Mouse (Mus musculus) CH12.LX (cell line): Measurements from ENCODE around the gene Dnaaf5. TPM values are rescaled to one million over a fixed set of nuclear protein-coding genes. Genes with fewer than 3 reads are reported as not detected.
A peak's percentile ranks its signal among the peaks of the same experiment; 100 is the strongest.

ENCODE experiments used
- DNase-seq: peaks from one replicate; pipeline ENCODE4 v3.0.0-alpha.2; 2013; ENCODE audit errors: extremely low read depth
- H3K27ac ChIP-seq: 2 replicates; pipeline ENCODE4 v1.5.1; 2012; ENCODE audit warnings: low read depth, mild to moderate bottlenecking, control low read depth, moderate library complexity; ENCODE audit not compliant: insufficient read depth
- H3K27me3 ChIP-seq: replicated peaks from 2 replicates; pipeline ENCODE3; 2012; ENCODE audit warnings: inconsistent platforms
- H3K36me3 ChIP-seq, 2 experiments: replicated peaks in 1 of 2; 2 replicates each; pipeline versions ENCODE3 to v1.6.1; 2012; ENCODE audit warnings: inconsistent platforms in 1 of 2, low read length in 1 of 2, mild to moderate bottlenecking in 1 of 2, mixed read lengths in 1 of 2, moderate library complexity in 1 of 2; ENCODE audit not compliant: control insufficient read depth in 1 of 2, insufficient read depth in 1 of 2
- H3K4me1 ChIP-seq, 2 experiments: 2 replicates each; pipeline ENCODE4 v1.6.1; 2012; ENCODE audit warnings: inconsistent platforms in 1 of 2, moderate library complexity in 1 of 2; ENCODE audit not compliant: insufficient read depth in 2 of 2, control insufficient read depth in 1 of 2
- H3K4me2 ChIP-seq: 2 replicates; pipeline ENCODE4 v1.6.1; 2012; ENCODE audit warnings: low read depth, mild to moderate bottlenecking, control low read depth; ENCODE audit not compliant: poor library complexity, insufficient read depth, severe bottlenecking
- H3K4me3 ChIP-seq, 3 experiments: fragments of 150-350 bp in 1 of 3; sonication (generic) in 1 of 3; replicated peaks in 1 of 3; 2 replicates each; pipeline versions ENCODE3 to v1.5.1; 2011 to 2012; ENCODE audit warnings: low read depth in 2 of 3, low read length in 2 of 3, mild to moderate bottlenecking in 2 of 3, moderate library complexity in 2 of 3, control low read depth in 1 of 3, improper control_type of control experiment in 1 of 3, inconsistent platforms in 1 of 3, mixed read lengths in 1 of 3; ENCODE audit not compliant: poor library complexity in 1 of 3
- H3K79me2 ChIP-seq: replicated peaks from 2 replicates; pipeline ENCODE4 v1.6.1; 2012; ENCODE audit warnings: mild to moderate bottlenecking, moderate library complexity; ENCODE audit not compliant: control insufficient read depth, poor library complexity, insufficient read depth, severe bottlenecking; ENCODE audit errors: extremely low read depth
- H3K9ac ChIP-seq: 2 replicates; pipeline ENCODE4 v1.6.1; 2012; ENCODE audit warnings: low read depth, mild to moderate bottlenecking, control low read depth, moderate library complexity; ENCODE audit not compliant: insufficient read depth
- H3K9me3 ChIP-seq: replicated peaks from 2 replicates; pipeline ENCODE3; 2012; ENCODE audit warnings: low read length, inconsistent platforms, mixed read lengths
- CHD1 ChIP-seq: IDR thresholded peaks from 2 replicates; pipeline ENCODE4 v1.6.1; 2012; ENCODE audit warnings: low read depth, low read length, improper control_type of control experiment, inconsistent platforms
- CHD2 ChIP-seq: IDR thresholded peaks from 2 replicates; pipeline ENCODE4 v1.6.1; 2011; ENCODE audit warnings: low read length, improper control_type of control experiment
- E2F4 ChIP-seq: IDR thresholded peaks from 2 replicates; pipeline ENCODE4 v1.6.1; 2011; ENCODE audit warnings: low read depth, low read length, improper control_type of control experiment; ENCODE audit not compliant: insufficient replicate concordance
- ELF1 ChIP-seq: IDR thresholded peaks from 2 replicates; pipeline ENCODE4 v1.6.1; 2014; ENCODE audit warnings: low read depth, mild to moderate bottlenecking, inconsistent platforms, low read length, improper control_type of control experiment
- EP300 ChIP-seq: IDR thresholded peaks from 2 replicates; pipeline ENCODE4 v1.6.1; 2011; ENCODE audit warnings: low read length, improper control_type of control experiment
- HCFC1 ChIP-seq: IDR thresholded peaks from 2 replicates; pipeline ENCODE4 v1.6.1; 2012; ENCODE audit warnings: low read depth, mild to moderate bottlenecking, inconsistent platforms, low read length, improper control_type of control experiment
- IRF4 ChIP-seq: IDR thresholded peaks from 2 replicates; pipeline ENCODE4 v1.6.1; 2014; ENCODE audit warnings: low read depth, mild to moderate bottlenecking, inconsistent platforms, low read length, improper control_type of control experiment
- MAX ChIP-seq: IDR thresholded peaks from 2 replicates; pipeline ENCODE4 v1.6.1; 2011; ENCODE audit warnings: low read length, improper control_type of control experiment
- MAZ ChIP-seq: IDR thresholded peaks from 2 replicates; pipeline ENCODE4 v1.6.1; 2012; ENCODE audit warnings: low read depth, mild to moderate bottlenecking, inconsistent platforms, low read length, improper control_type of control experiment, moderate library complexity
- MEF2A ChIP-seq: IDR thresholded peaks from 2 replicates; pipeline ENCODE4 v1.6.1; 2014; ENCODE audit warnings: low read depth, mild to moderate bottlenecking, inconsistent platforms, low read length, improper control_type of control experiment, borderline replicate concordance
- MXI1 ChIP-seq: IDR thresholded peaks from 2 replicates; pipeline ENCODE4 v1.6.1; 2011; ENCODE audit warnings: mild to moderate bottlenecking, low read depth, low read length, improper control_type of control experiment
- MYC ChIP-seq: IDR thresholded peaks from 2 replicates; pipeline ENCODE4 v1.6.1; 2011; ENCODE audit warnings: low read depth, mild to moderate bottlenecking, improper control_type of control experiment, low read length
- NRF1 ChIP-seq: IDR thresholded peaks from 2 replicates; pipeline ENCODE4 v1.6.1; 2014; ENCODE audit warnings: low read depth, mild to moderate bottlenecking, inconsistent platforms, low read length, improper control_type of control experiment, moderate library complexity
- PAX5 ChIP-seq: IDR thresholded peaks from 2 replicates; pipeline ENCODE4 v1.6.1; 2012; ENCODE audit warnings: low read length, inconsistent platforms, mixed read lengths
- POLR2AphosphoS2 ChIP-seq: IDR thresholded peaks from 2 replicates; pipeline ENCODE4 v1.6.1; 2011; ENCODE audit warnings: low read depth, low read length, improper control_type of control experiment
- RAD21 ChIP-seq: IDR thresholded peaks from 2 replicates; pipeline ENCODE4 v1.6.1; 2011; ENCODE audit warnings: low read depth, mild to moderate bottlenecking, low read length, improper control_type of control experiment, moderate library complexity
- RCOR1 ChIP-seq: conservative IDR thresholded peaks from 2 replicates; pipeline ENCODE4 v1.6.1; 2012; ENCODE audit warnings: low read depth, mild to moderate bottlenecking, inconsistent platforms, low read length, improper control_type of control experiment
- TBP ChIP-seq: conservative IDR thresholded peaks from 2 replicates; pipeline ENCODE4 v1.6.1; 2011; ENCODE audit warnings: low read depth, low read length, improper control_type of control experiment
- UBTF ChIP-seq: IDR thresholded peaks from 2 replicates; pipeline ENCODE4 v1.6.1; 2012; ENCODE audit warnings: low read depth, mild to moderate bottlenecking, inconsistent platforms, low read length, improper control_type of control experiment, moderate library complexity
- USF1 ChIP-seq: IDR thresholded peaks from 2 replicates; pipeline ENCODE4 v1.6.1; 2014; ENCODE audit warnings: low read depth, mild to moderate bottlenecking, inconsistent platforms, low read length, improper control_type of control experiment
- ZC3H11A ChIP-seq: IDR thresholded peaks from 2 replicates; pipeline ENCODE4 v1.6.1; 2012; ENCODE audit warnings: low read depth, mild to moderate bottlenecking, inconsistent platforms, low read length, improper control_type of control experiment
- ZMIZ1 ChIP-seq: IDR thresholded peaks from 2 replicates; pipeline ENCODE4 v1.6.1; 2012; ENCODE audit warnings: low read depth, mild to moderate bottlenecking, inconsistent platforms, low read length, improper control_type of control experiment
- ZNF384 ChIP-seq: IDR thresholded peaks from 2 replicates; pipeline ENCODE4 v1.6.1; 2012; ENCODE audit warnings: low read depth, low read length, improper control_type of control experiment, inconsistent platforms
- dilution Hi-C: fragments of 300-500 bp; cut with MboI; formaldehyde crosslinking; loops from 2 replicates; pipeline ENCODE4 v1.14.3; 2020; ENCODE audit warnings: low sequenced_read_pairs; ENCODE audit not compliant: extremely low pct_unique_long_range_greater_than_20kb, extremely low pct_ligation_motif_present
- in situ Hi-C: fragments of 300-500 bp; cut with MboI; formaldehyde crosslinking; loops from 3 replicates; pipeline ENCODE4 v1.14.3; 2019; ENCODE audit warnings: low sequenced_read_pairs, low pct_ligation_motif_present, low pct_unique_long_range_greater_than_20kb, mixed read lengths
- polyA plus RNA-seq: library from polyadenylated mRNA; unstranded; fragments of >175 nt; gene quantifications from 2 replicates; pipeline ENCODE4 v1.2.1, GENCODE M21; 2012; ENCODE audit warnings: low read depth; ENCODE audit not compliant: insufficient read length
- total RNA-seq, 2 experiments: library from RNA; depleted of rRNA; stranded (reverse); fragments of 300-350 nt in 1 of 2; fragments of >200 nt in 1 of 2; gene quantifications; 2 replicates each; pipeline ENCODE4 v1.2.3; 2012 to 2014

Gene Dnaaf5
- total and polyA plus RNA-seq, 3 experiments: 17.9 to 25.2 (median 21.7) TPM

DNA sequence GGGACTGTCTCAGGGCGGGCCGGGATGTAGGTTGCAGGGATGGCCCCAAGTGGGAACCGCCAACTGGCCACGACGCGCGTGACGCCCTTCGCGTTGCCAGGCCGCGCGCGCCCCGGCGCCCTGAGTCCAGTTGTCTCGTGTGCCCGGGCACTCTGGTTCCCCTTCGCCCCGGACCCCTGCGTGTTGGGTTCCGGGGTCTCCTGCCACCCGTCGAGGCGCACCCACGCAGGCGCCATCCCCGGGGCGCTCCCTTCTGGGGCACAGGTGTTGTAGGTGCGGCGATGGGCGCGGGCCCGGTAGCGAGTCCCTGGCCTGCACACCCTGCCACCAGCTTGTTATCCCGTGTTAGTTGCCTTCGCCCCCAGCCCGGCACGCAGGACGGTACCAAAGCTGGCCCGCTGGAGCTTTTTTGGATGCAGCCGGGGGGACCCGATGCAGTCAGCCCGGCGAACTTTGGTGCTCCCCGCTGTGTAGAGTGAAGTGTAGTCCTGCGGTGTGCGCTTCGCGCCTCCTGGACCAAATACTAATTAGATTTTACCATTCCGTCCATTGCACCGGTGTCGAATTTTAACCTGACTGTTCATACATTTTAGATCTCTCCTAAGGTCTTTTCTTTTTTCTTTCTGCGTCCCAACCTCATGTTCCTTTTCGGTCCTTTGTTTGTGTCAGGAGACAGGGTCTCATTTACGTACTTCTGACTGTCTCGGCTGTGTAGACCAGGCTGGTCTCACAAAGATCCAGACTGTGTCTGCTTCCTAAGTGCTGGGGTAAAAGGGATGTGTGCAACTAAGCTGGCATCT lies 50.9 kb downstream of the Dnaaf5 start:
- Histone ChIP-seq H3K4me2 (peak overlapping the region; percentile 81), H3K9me3 (no peaks in the 10 kb centered on the region), H3K9ac (peak overlapping the region; percentile 84), H3K79me2 (peaks cover 8% of the 10 kb centered on the region; the same call in 1 of the 2 replicates), H3K4me3 (peak overlapping the region; percentile 57 to 96 (median 88)), H3K36me3 (peaks cover 0 to 13% of the 10 kb centered on the region in 2 experiments), H3K27me3 (no peaks in the 10 kb centered on the region), H3K27ac (peak overlapping the region; percentile 30), H3K4me1 (peaks cover 13 to 33% of the 10 kb centered on the region in 2 experiments)
- no peak for TF ChIP-seq CHD1
- 0 out of 2 replicates have a peak, but pooled peaks have one; percentile 6 for TF ChIP-seq MAX
- dilution Hi-C loops: no loop called here
- DNase-seq: no peak
- in situ Hi-C loops: loop anchor here (5.0 kb wide), 1 partner anchor 46 kb away; no protein-coding TSS in a partner anchor

GRCm38 (mm10) chr5:139202127-139202526 lies 52.1 kb downstream of the Dnaaf5 start:
- no peak for DNase-seq
- H3K4me2 ChIP-seq: no peak overlapping the region
- TF ChIP-seq MEF2A: no peak
- TF ChIP-seq USF1: no peak
- no peak for TF ChIP-seq ZNF384
- no peak for TF ChIP-seq POLR2AphosphoS2
- no peak for TF ChIP-seq ZC3H11A
- TF ChIP-seq RCOR1: no peak
- TF ChIP-seq HCFC1: no peak
- no peak for TF ChIP-seq MAX
- in situ Hi-C loops: loop anchor here (5.0 kb wide), 1 partner anchor 45 kb away; no protein-coding TSS in a partner anchor
- H3K36me3 ChIP-seq: peaks cover 0 to 13% of the 10 kb centered on the region in 2 experiments
- no peak overlapping the region for H3K27ac ChIP-seq
- H3K9me3 ChIP-seq: no peaks in the 10 kb centered on the region
- peaks cover 8% of the 10 kb centered on the region; the same call in 1 of the 2 replicates for H3K79me2 ChIP-seq
- dilution Hi-C loops: no loop called here
- H3K9ac ChIP-seq: no peak overlapping the region
- peaks cover 7 to 37% of the 10 kb centered on the region in 2 experiments; a peak in 3 of 4 replicates for H3K4me1 ChIP-seq
- H3K27me3 ChIP-seq: no peaks in the 10 kb centered on the region
- no peak overlapping the region for H3K4me3 ChIP-seq

GRCm38 (mm10) chr5:139203312-139203711 lies 53.3 kb downstream of the Dnaaf5 start:
- Histone ChIP-seq H3K36me3 (peaks cover 0 to 18% of the 10 kb centered on the region in 2 experiments), H3K9ac (no peak overlapping the region), H3K27me3 (no peaks in the 10 kb centered on the region), H3K79me2 (peaks cover 8% of the 10 kb centered on the region; the same call in 1 of the 2 replicates), H3K27ac (no peak overlapping the region), H3K4me3 (no peak overlapping the region), H3K4me1 (peaks cover 6 to 31% of the 10 kb centered on the region in 2 experiments; a peak in 3 of 4 replicates), H3K4me2 (no peak overlapping the region), H3K9me3 (no peaks in the 10 kb centered on the region)
- dilution Hi-C loops: no loop called here
- DNase-seq: no peak
- in situ Hi-C loops: loop anchor here (5.0 kb wide), 1 partner anchor 44 kb away; no protein-coding TSS in a partner anchor
- TF ChIP-seq POLR2AphosphoS2 (no peak), UBTF (no peak), ZC3H11A (no peak), MXI1 (no peak), PAX5 (no peak), MAX (no peak), NRF1 (no peak), RAD21 (no peak), ELF1 (no peak), IRF4 (no peak), EP300 (no peak), CHD2 (no peak), E2F4 (no peak), MYC (no peak), MAZ (no peak), ZMIZ1 (no peak), TBP (no peak), HCFC1 (no peak)
